Mouse (Mus musculus) midbrain, postnatal 0 days (tissue): ENCODE data around the gene Vmn1r28. TPM values are rescaled to one million over a fixed set of nuclear protein-coding genes. Genes with fewer than 3 reads are reported as not detected.
"Not testable (repeated sequence)": the region's sequence is repeated elsewhere in the genome, so short reads cannot be mapped to it uniquely, and the experiment has no call there.

Experiments
- ATAC-seq: fragments of 200-750 bp; cut with Nextera tagmentation; 2 replicates; pipeline ENCODE4 v1.8.0; 2017; ENCODE audit warnings: moderate number of reproducible peaks, mild to moderate bottlenecking, moderate TSS enrichment, moderate library complexity; ENCODE audit not compliant: low FRiP score
- DNase-seq: peaks from one replicate; pipeline ENCODE4 v3.0.0-alpha.2; 2015; ENCODE audit warnings: low spot score
- H3K27ac ChIP-seq: fragments of 300-500 bp; sonication (generic); 2 replicates; pipeline ENCODE4 v1.5.1; 2014; ENCODE audit warnings: low read depth, mild to moderate bottlenecking, low read length, mixed read lengths
- H3K27me3 ChIP-seq: fragments of 300-500 bp; sonication (generic); 2 replicates; pipeline ENCODE4 v1.6.1; 2014; ENCODE audit warnings: low read length, control low read depth, mixed read lengths; ENCODE audit not compliant: insufficient read depth
- H3K36me3 ChIP-seq: fragments of 300-500 bp; sonication (generic); 2 replicates; pipeline ENCODE4 v1.6.1; 2014; ENCODE audit warnings: low read length, control low read depth, mixed read lengths; ENCODE audit not compliant: insufficient read depth
- H3K4me1 ChIP-seq: fragments of 300-500 bp; sonication (generic); 2 replicates; pipeline ENCODE4 v1.6.1; 2014; ENCODE audit warnings: mild to moderate bottlenecking, control low read depth, antibody characterized with exemption, low read length, mixed read lengths; ENCODE audit not compliant: insufficient read depth
- H3K4me2 ChIP-seq: fragments of 300-500 bp; sonication (generic); 2 replicates; pipeline ENCODE4 v1.6.1; 2014; ENCODE audit warnings: low read depth, mild to moderate bottlenecking, low read length, mixed read lengths; ENCODE audit not compliant: poor library complexity, severe bottlenecking
- H3K4me3 ChIP-seq: fragments of 300-500 bp; sonication (generic); 2 replicates; pipeline ENCODE4 v1.5.1; 2014; ENCODE audit warnings: low read depth, mild to moderate bottlenecking, low read length, moderate library complexity
- H3K9ac ChIP-seq: fragments of 300-500 bp; sonication (generic); replicated peaks from 2 replicates; pipeline ENCODE4 v1.6.1; 2014; ENCODE audit warnings: mild to moderate bottlenecking, low read length, moderate library complexity, mixed read lengths; ENCODE audit not compliant: poor library complexity, severe bottlenecking
- H3K9me3 ChIP-seq: fragments of 300-500 bp; sonication (generic); 2 replicates; pipeline ENCODE4 v1.6.1; 2016; ENCODE audit warnings: low read length, control low read depth
- CTCF ChIP-seq: IDR thresholded peaks from 2 replicates; pipeline ENCODE4 v1.5.1; 2016; ENCODE audit warnings: antibody characterized with exemption, mild to moderate bottlenecking
- WGBS: fragments of 180-500 bp; shearing (Covaris S2); extraction: QIAGEN DNeasy Blood & Tissue Kit; methylation state at CpG from one replicate; pipeline ENCODE4 v1.1.7; 2014; 5-methylcytosine and 5-hydroxymethylcytosine counted together
- polyA plus RNA-seq: library from polyadenylated mRNA; unstranded; fragments of >200 nt; fragmentation: Nextera tagmentation; extraction: Ambion mirVana; gene quantifications from 2 replicates; pipeline ENCODE4 v1.2.1, GENCODE M21; 2015
- total RNA-seq: library from RNA; depleted of rRNA; stranded (reverse); fragments of >200 nt; gene quantifications from 2 replicates; pipeline ENCODE4 v1.2.3, GENCODE M21; 2014; rRNA removed

Gene Vmn1r28
- total RNA-seq: not detected in 2 replicates
- not detected in 2 replicates for polyA plus RNA-seq

- no peak for ATAC-seq
- no peaks in the 10 kb centered on the region for H3K27me3 ChIP-seq
- H3K9ac ChIP-seq: no peak within 1 kb of the TSS
- no peak for TF ChIP-seq CTCF
- H3K4me3 ChIP-seq: no peak within 1 kb of the TSS
- no peak for DNase-seq
- no peaks in the 10 kb centered on the region for H3K36me3 ChIP-seq
- H3K9me3 ChIP-seq: no peaks in the 10 kb centered on the region
- no peaks in the 10 kb centered on the region for H3K4me1 ChIP-seq
- WGBS: 85% methylated on average over 1 of the region's 1 CpGs
- no peak within 1 kb of the TSS for H3K27ac ChIP-seq
- no peak within 1 kb of the TSS for H3K4me2 ChIP-seq
Measured at GRCm38 (mm10) chr6:58261737-58262136, at the start of gene Vmn1r28. TSS of gene Vmn1r28 (plus strand) at chr6:58262037.

- Histone ChIP-seq H3K4me1 (no peaks in the 10 kb centered on the region), H3K9ac (no peak overlapping the region), H3K9me3 (no peaks in the 10 kb centered on the region), H3K27ac (no peak overlapping the region), H3K4me2 (no peak overlapping the region), H3K36me3 (no peaks in the 10 kb centered on the region), H3K4me3 (no peak overlapping the region), H3K27me3 (no peaks in the 10 kb centered on the region)
- peak; percentile 39 for TF ChIP-seq CTCF
- ATAC-seq (no peak), DNase-seq (peak; percentile 28)
- 82% methylated on average over 2 of the region's 2 CpGs for WGBS
Measured at GRCm38 (mm10) chr6:58216119-58216518, 45.7 kb upstream of the Vmn1r28 start.

DNA sequence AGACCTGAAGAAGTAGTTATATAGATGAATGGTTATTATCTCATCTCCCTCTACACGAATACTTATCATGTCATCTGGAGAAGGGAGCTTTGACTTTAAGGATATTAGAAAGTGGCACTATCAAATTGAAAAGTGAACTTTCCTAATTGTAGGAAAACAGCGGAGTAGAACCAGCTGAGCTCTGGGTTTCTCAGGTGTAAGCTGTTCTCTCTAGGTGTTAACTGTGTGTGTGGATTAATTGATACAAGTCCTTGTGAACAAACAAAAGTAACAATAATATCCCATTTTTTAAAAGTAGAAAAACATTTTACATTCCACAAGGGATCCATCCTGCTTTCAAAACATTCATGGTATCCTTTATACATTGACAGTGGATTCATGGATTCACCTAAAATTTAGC, 43.1 kb upstream of the Vmn1r28 start, which contains the start of gene Vmn1r27:
Gene Vmn1r27 (minus strand): TSS at position 101 of the 400 bp plus-strand sequence.
- Histone ChIP-seq H3K36me3 (no peaks in the 10 kb centered on the region), H3K27me3 (no peaks in the 10 kb centered on the region), H3K4me2 (no peak within 1 kb of the TSS), H3K9ac (no peak within 1 kb of the TSS), H3K27ac (no peak within 1 kb of the TSS), H3K4me3 (no peak within 1 kb of the TSS), H3K9me3 (no peaks in the 10 kb centered on the region), H3K4me1 (no peaks in the 10 kb centered on the region)
- WGBS: 84% methylated on average over 2 of the region's 2 CpGs
- no peak for ATAC-seq
- no peak for DNase-seq
- TF ChIP-seq CTCF: no peak

GRCm38 (mm10) chr6:58279661-58280060, 17.8 kb downstream of the Vmn1r28 start:
- ATAC-seq, H3K9ac ChIP-seq, H3K27ac ChIP-seq, H3K4me2 ChIP-seq, DNase-seq, H3K4me1 ChIP-seq, H3K36me3 ChIP-seq, H3K9me3 ChIP-seq, H3K27me3 ChIP-seq, H3K4me3 ChIP-seq: not testable (repeated sequence)
- 100% methylated on average over 1 of the region's 1 CpGs for WGBS

GRCm38 (mm10) chr6:58292201-58292600, 30.4 kb downstream of the Vmn1r28 start:
- H3K9ac ChIP-seq: no peak overlapping the region

DNA sequence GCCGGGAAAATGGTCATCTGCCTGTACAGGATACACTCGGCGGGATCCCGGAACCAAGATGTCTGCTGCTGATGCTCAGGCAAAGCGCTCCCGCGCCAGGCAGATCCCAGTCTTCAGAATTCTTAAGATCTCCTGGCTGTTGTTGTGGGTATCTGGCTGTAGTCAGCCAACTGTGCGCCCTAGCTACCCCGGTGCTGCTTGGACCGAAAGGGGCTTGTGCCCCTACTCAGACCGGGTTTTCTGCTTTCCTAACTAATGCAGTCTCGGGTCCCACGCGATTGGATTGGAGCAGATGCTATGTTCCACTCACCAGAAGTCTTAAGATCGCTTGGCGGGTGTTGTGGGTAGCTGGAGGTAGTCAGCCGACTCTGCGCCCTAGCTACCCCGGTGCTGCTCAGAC, 36.7 kb downstream of the Vmn1r28 start:
- WGBS: 84% methylated on average over 19 of the region's 19 CpGs
- not testable (repeated sequence) for H3K4me1 ChIP-seq, ATAC-seq, H3K4me3 ChIP-seq, DNase-seq, H3K36me3 ChIP-seq, H3K27me3 ChIP-seq, H3K9me3 ChIP-seq, H3K4me2 ChIP-seq, H3K9ac ChIP-seq, H3K27ac ChIP-seq

More at GRCm38 (mm10) chr6:58292201-58292600, 30.4 kb downstream of the Vmn1r28 start:
- Histone ChIP-seq H3K36me3 (no peaks in the 10 kb centered on the region), H3K4me2 (no peak overlapping the region), H3K9me3 (no peaks in the 10 kb centered on the region), H3K4me3 (no peak overlapping the region), H3K4me1 (no peaks in the 10 kb centered on the region), H3K27ac (no peak overlapping the region), H3K27me3 (no peaks in the 10 kb centered on the region)
- no peak for ATAC-seq
- TF ChIP-seq CTCF: no peak
- 63% methylated on average over 2 of the region's 2 CpGs for WGBS
- no peak for DNase-seq
